Mouse (Mus musculus) gastrocnemius, postnatal 4 days (tissue): ENCODE measurements around the gene Rfk. TPM values are rescaled to one million over a fixed set of nuclear protein-coding genes. Genes with fewer than 3 reads are reported as not detected.

Experiments
- DNase-seq, 2 experiments: peaks; one replicate each; pipeline ENCODE4 v3.0.0; 2021 to 2022; ENCODE audit warnings: low spot score in 2 of 2, mixed read lengths in 2 of 2
- long read RNA-seq, 2 experiments: library from polyadenylated mRNA; stranded (forward); transcript quantifications; one replicate each; pipeline ENCODE4 v2.0.0; 2021
- total RNA-seq, 2 experiments: library from RNA; stranded (reverse); gene quantifications; 2 replicates each; pipeline ENCODE4 v1.2.3; 2021

Rfk gene
- 10 to 100 TPM; 31.9 to 33.7 TPM for total RNA-seq
- long read RNA-seq, experiment 1, transcript Rfk-201 (4 exons, 2,482 nt): major isoform, 31 of 32 reads
- long read RNA-seq, experiment 1, partial matches to known transcripts: 1 of 32 reads
- long read RNA-seq, experiment 1, other reads (novel, unspliced or antisense): 0 of 32 reads
- long read RNA-seq, experiment 2, transcript Rfk-201 (4 exons, 2,482 nt): major isoform, 33 of 38 reads
- long read RNA-seq, experiment 2, partial matches to known transcripts: 5 of 38 reads
- long read RNA-seq, experiment 2, other reads (novel, unspliced or antisense): 0 of 38 reads

GRCm38 (mm10) chr19:17393841-17394591 is at the start of gene Rfk:
TSS of gene Rfk (plus strand) at chr19:17394043.
- peak; percentile 88 to 93 for DNase-seq

- no peak for DNase-seq
These were observed 49.0 kb upstream of the Rfk start for GRCm38 (mm10) chr19:17344881-17345280.

- DNase-seq: no peak
These were observed 46.9 kb upstream of the Rfk start for GRCm38 (mm10) chr19:17346716-17347474.

GRCm38 (mm10) chr19:17347852-17348251 is 46.0 kb upstream of the Rfk start:
- DNase-seq: no peak

- DNase-seq: no peak
These were observed 40.1 kb upstream of the Rfk start for GRCm38 (mm10) chr19:17353727-17354126.

GRCm38 (mm10) chr19:17354362-17354761 is 39.5 kb upstream of the Rfk start:
- DNase-seq: no peak

- no peak for DNase-seq
These were observed 39.0 kb upstream of the Rfk start for GRCm38 (mm10) chr19:17354797-17355196.

- DNase-seq: no peak
These were observed 38.5 kb upstream of the Rfk start for GRCm38 (mm10) chr19:17355361-17355760.

GRCm38 (mm10) chr19:17355950-17356867 is 37.6 kb upstream of the Rfk start:
- DNase-seq: peak in 1 of 2 experiments; percentile 45

- DNase-seq: no peak
These were observed 36.9 kb upstream of the Rfk start for GRCm38 (mm10) chr19:17356932-17357331.

GRCm38 (mm10) chr19:17357391-17357790 is 36.5 kb upstream of the Rfk start:
- DNase-seq: no peak

GRCm38 (mm10) chr19:17359315-17359890 is 34.4 kb upstream of the Rfk start:
- DNase-seq: no peak

- DNase-seq: no peak
These were observed 32.7 kb upstream of the Rfk start for GRCm38 (mm10) chr19:17361181-17361580.

GRCm38 (mm10) chr19:17364741-17365140 is 29.1 kb upstream of the Rfk start:
- peak in 1 of 2 experiments; percentile 13 for DNase-seq

- DNase-seq: no peak
These were observed 27.3 kb upstream of the Rfk start for GRCm38 (mm10) chr19:17366364-17367090.

GRCm38 (mm10) chr19:17368557-17368956 is 25.3 kb upstream of the Rfk start:
- no peak for DNase-seq

GRCm38 (mm10) chr19:17369581-17369980 is 24.3 kb upstream of the Rfk start:
- DNase-seq: no peak

GRCm38 (mm10) chr19:17372701-17373100 is 21.1 kb upstream of the Rfk start, which contains the start of gene Gcnt1:
TSS of gene Gcnt1 (minus strand) at chr19:17372844.
- no peak for DNase-seq

- DNase-seq: no peak
These were observed 15.0 kb upstream of the Rfk start for GRCm38 (mm10) chr19:17378845-17379244.

- DNase-seq: no peak
These were observed 13.3 kb upstream of the Rfk start for GRCm38 (mm10) chr19:17380549-17380948.
